Mouse (Mus musculus) testis, adult 2 months (tissue): Measurements from ENCODE around the gene B4galnt3. TPM values are rescaled to one million over a fixed set of nuclear protein-coding genes. Genes with fewer than 3 reads are reported as not detected.

Source experiments
- H3K27ac ChIP-seq: fragments of 200-500 bp; 2 replicates; pipeline ENCODE4 v1.5.1; 2012; ENCODE audit warnings: low read depth, low read length; ENCODE audit not compliant: control insufficient read depth, insufficient read depth
- H3K27me3 ChIP-seq: fragments of 200-500 bp; 2 replicates; pipeline ENCODE4 v1.6.1; 2012; ENCODE audit warnings: mild to moderate bottlenecking, low read length, moderate library complexity; ENCODE audit not compliant: control insufficient read depth, insufficient read depth
- H3K36me3 ChIP-seq: fragments of 200-500 bp; 2 replicates; pipeline ENCODE4 v1.6.1; 2012; ENCODE audit warnings: mild to moderate bottlenecking, low read length; ENCODE audit not compliant: control insufficient read depth, insufficient read depth
- H3K4me1 ChIP-seq: fragments of 200-500 bp; 2 replicates; pipeline ENCODE4 v1.6.1; 2012; ENCODE audit warnings: low read length; ENCODE audit not compliant: control insufficient read depth, insufficient read depth
- H3K4me3 ChIP-seq: fragments of 200-500 bp; 2 replicates; pipeline ENCODE4 v1.5.1; 2012; ENCODE audit warnings: low read depth, mild to moderate bottlenecking, low read length, moderate library complexity, mixed read lengths; ENCODE audit not compliant: control insufficient read depth
- CTCF ChIP-seq: fragments of 200-500 bp; IDR thresholded peaks from 2 replicates; pipeline ENCODE4 v1.5.1; 2012; ENCODE audit warnings: low read depth, mild to moderate bottlenecking, inconsistent platforms, low read length, moderate library complexity; ENCODE audit not compliant: control insufficient read depth, insufficient read depth, insufficient replicate concordance
- POLR2A ChIP-seq: fragments of 200-500 bp; IDR thresholded peaks from 2 replicates; pipeline ENCODE4 v1.6.1; 2012; ENCODE audit warnings: low read depth, mild to moderate bottlenecking, inconsistent platforms, low read length, moderate library complexity; ENCODE audit not compliant: control insufficient read depth
- polyA plus RNA-seq: library from polyadenylated mRNA; depleted of rRNA; stranded (reverse); fragments of >200 nt; gene quantifications from 2 replicates; pipeline ENCODE4 v1.2.3, GENCODE M21; 2012

The B4galnt3 gene
- polyA plus RNA-seq, 1 experiment, result 8.2 TPM

DNA sequence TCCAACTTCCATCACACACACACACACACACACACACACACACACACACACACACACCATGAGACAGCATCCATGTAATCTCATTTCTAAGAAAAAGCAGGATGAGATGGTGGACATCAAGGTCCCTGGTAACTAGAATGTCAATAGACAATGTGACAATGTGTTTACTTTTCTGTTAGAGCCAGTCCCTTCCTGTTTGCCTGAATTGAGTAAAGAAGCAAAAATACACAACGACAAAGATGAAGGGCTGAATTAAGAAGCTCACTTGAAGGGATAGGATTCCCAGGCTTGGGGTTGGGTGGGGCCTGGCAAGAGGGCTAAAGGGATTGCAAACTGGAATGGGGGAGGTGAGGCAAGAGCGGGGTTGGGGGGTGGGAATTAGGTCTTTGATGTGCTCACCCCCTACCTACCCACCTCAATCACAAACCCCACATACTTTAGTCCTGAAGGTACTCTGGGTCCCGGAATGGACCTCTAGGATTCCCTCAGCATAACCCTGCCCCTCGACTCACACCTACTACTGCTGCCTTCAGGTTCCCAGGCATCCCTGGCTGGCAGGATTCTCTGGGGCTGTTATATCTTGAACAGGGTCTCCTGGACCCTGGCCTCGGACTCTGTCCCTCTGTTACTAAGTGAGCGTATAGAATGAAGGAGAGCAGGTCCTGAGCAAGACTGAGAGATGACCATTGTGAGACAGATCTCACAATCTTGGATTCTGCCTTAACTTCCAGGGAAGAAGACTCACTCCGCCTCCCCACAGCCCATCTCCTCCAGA, 102.8 kb downstream of the B4galnt3 start:
- no peak overlapping the region for H3K4me3 ChIP-seq
- TF ChIP-seq POLR2A (no peak), CTCF (no peak)
- no peaks in the 10 kb centered on the region for H3K36me3 ChIP-seq
- no peaks in the 10 kb centered on the region for H3K27me3 ChIP-seq
- no peak overlapping the region for H3K27ac ChIP-seq
- peaks cover 23% of the 10 kb centered on the region for H3K4me1 ChIP-seq

DNA sequence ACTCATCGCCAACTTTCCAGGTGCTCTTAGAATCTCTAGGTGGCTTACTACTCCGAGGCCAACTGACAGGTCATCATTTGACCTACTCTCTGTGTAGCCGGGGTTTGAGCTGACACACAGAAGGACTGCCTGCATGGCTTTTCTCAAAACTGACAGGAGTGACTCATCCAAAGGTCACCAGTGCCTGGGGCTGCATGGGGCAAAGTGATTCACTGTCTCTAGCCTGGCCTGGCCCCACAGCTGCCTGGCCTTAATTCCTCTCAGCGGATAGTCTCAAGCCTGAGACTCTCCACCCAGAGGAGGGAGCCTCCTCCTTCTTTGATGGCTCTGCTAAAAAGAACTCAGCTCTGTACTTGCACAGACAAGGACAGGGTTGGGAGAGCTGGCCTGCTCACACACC, 103.4 kb downstream of the B4galnt3 start:
- H3K27ac ChIP-seq, result no peak overlapping the region
- H3K27me3 ChIP-seq, result no peaks in the 10 kb centered on the region
- H3K4me1 ChIP-seq, result peaks cover 23% of the 10 kb centered on the region
- H3K36me3 ChIP-seq, result no peaks in the 10 kb centered on the region
- H3K4me3 ChIP-seq, result no peak overlapping the region
- no peak for TF ChIP-seq POLR2A
- no peak for TF ChIP-seq CTCF

DNA sequence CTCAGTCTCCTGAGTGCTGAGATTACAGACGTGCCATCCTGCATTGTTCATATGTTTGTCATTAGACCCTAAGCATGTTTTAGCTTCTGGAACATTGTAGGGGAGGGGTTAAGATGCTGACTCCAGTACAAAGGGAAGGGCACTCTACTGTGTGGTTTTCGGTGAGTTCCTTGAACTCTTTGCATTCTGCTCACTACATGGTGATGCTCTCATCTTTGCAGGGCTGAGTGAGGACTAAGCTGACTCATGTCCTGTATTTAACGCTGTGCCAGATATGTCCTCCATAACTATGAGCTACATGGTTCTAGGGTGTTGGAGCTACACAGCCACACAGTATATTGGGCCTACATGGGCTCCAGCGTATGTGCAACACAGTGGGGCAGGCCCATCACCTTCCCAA, 104.0 kb downstream of the B4galnt3 start:
- H3K4me3 ChIP-seq, result no peak overlapping the region
- no peak overlapping the region for H3K27ac ChIP-seq
- no peak for TF ChIP-seq POLR2A
- no peak for TF ChIP-seq CTCF
- peaks cover 23% of the 10 kb centered on the region for H3K4me1 ChIP-seq
- H3K27me3 ChIP-seq, result no peaks in the 10 kb centered on the region
- no peaks in the 10 kb centered on the region for H3K36me3 ChIP-seq

DNA sequence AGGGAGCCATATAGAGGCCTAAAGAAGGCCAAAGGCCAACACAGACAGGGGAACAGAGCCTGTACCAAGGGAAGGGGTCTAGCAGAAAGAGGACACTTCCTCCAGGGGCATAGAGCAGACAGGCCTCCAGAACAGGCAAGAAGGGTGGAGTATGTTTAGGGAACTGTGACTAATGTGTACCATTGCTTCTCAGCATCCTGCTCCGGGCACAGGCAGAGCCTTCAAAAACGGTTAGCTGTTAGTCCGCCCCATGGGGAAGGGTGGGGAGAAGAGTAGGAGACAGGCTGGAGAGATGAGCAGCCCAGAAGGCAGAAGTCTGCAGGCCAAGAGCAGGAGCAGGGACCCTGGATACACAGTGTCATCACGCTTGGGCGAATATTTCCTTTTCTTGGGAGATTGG, 105.1 kb downstream of the B4galnt3 start:
- Histone ChIP-seq H3K36me3 (no peaks in the 10 kb centered on the region), H3K27ac (no peak overlapping the region), H3K4me3 (no peak overlapping the region), H3K4me1 (peaks cover 23% of the 10 kb centered on the region), H3K27me3 (no peaks in the 10 kb centered on the region)
- TF ChIP-seq POLR2A, result no peak
- no peak for TF ChIP-seq CTCF

- Histone ChIP-seq H3K4me3 (peak overlapping the region; percentile 44), H3K4me1 (peaks cover 23% of the 10 kb centered on the region), H3K27me3 (no peaks in the 10 kb centered on the region), H3K36me3 (no peaks in the 10 kb centered on the region), H3K27ac (no peak overlapping the region)
- TF ChIP-seq POLR2A (no peak), CTCF (no peak)
These were observed 105.8 kb downstream of the B4galnt3 start for GRCm38 (mm10) chr6:120188376-120189235.

DNA sequence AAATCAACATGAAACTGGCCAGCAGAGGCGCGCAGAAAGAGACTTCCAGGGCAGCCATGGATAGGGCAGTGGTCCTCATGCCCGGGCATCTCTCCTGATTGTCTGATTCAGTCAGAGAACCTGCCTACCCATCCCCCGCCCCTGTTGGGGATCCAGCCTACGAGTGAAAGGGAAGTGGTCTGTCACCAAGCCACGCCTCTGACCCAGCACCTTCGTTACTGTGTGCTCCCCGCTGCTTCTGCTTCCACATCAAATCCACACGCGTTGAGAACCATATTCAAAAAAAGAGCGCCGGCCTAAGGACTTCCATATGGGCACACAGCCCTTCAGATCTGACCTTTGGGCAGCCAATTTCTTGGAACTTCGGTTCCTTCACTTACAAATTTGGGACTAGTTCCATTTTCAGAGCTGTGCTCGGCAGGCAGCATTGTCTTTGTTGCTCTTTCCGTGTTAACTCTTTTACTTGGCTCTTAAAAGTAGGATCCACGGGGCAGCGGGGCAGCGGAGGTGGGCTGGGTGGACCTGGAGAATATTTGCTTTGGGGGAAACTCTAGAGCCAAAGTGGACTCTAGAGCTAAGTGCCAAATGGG, 106.7 kb downstream of the B4galnt3 start:
- Histone ChIP-seq H3K4me3 (no peak overlapping the region; the same call in 1 of the 2 replicates), H3K36me3 (no peaks in the 10 kb centered on the region), H3K4me1 (peaks cover 23% of the 10 kb centered on the region), H3K27ac (no peak overlapping the region), H3K27me3 (no peaks in the 10 kb centered on the region)
- TF ChIP-seq POLR2A, result no peak
- no peak for TF ChIP-seq CTCF

GRCm38 (mm10) chr6:120186594-120186993, 107.8 kb downstream of the B4galnt3 start:
- peaks cover 19% of the 10 kb centered on the region for H3K4me1 ChIP-seq
- no peaks in the 10 kb centered on the region for H3K36me3 ChIP-seq
- no peak for TF ChIP-seq POLR2A
- no peak for TF ChIP-seq CTCF
- no peak overlapping the region for H3K27ac ChIP-seq
- H3K27me3 ChIP-seq, result no peaks in the 10 kb centered on the region
- no peak overlapping the region for H3K4me3 ChIP-seq
